Mouse (Mus musculus) colon, adult 2 months (tissue): ENCODE measurements around the gene Gm15448. TPM values are rescaled to one million over a fixed set of nuclear protein-coding genes. Genes with fewer than 3 reads are reported as not detected.

Experiments used
- polyA plus RNA-seq: library from polyadenylated mRNA; depleted of rRNA; stranded (reverse); fragments of >200 nt; gene quantifications from 2 replicates; pipeline ENCODE4 v1.2.3, GENCODE M21; 2012; rRNA removed

The Gm15448 gene
- 0.05 and 0.28 TPM in 2 replicates for polyA plus RNA-seq

GRCm38 (mm10) chr7:3825599-3825998 is at the start of gene Gm15448:
Gene Gm15448 (minus strand): TSS chr7:3825687.

GRCm38 (mm10) chr7:3844951-3845350 is 19.5 kb upstream of the Gm15448 start, which contains the start of gene Pira2:
Gene Pira2 (minus strand): TSS chr7:3845051.

Other genes starting within 250 kb of the Gm15448 start
- 0.12 TPM in 1 of 2 replicates, not detected in the other for gene Oscar, start 209.5 kb downstream of the Gm15448 start, polyA plus RNA-seq
- 264 and 306 TPM in 2 replicates for gene Ndufa3, start 208.3 kb downstream of the Gm15448 start, polyA plus RNA-seq
- 4.4 and 7.8 TPM in 2 replicates for gene Tfpt, start 195.8 kb downstream of the Gm15448 start, polyA plus RNA-seq
- gene Prpf31, start 195.7 kb downstream of the Gm15448 start, polyA plus RNA-seq: 20.8 and 21.0 TPM in 2 replicates
- 67.6 and 81.1 TPM in 2 replicates for gene Cnot3, start 180.4 kb downstream of the Gm15448 start, polyA plus RNA-seq
- 4.5 and 5.2 TPM in 2 replicates for gene Leng1, start 159.8 kb downstream of the Gm15448 start, polyA plus RNA-seq
- 360 and 471 TPM in 2 replicates for gene Tmc4, start 148.1 kb downstream of the Gm15448 start, polyA plus RNA-seq
- 114 and 116 TPM in 2 replicates for gene Tsen34, start 132.8 kb downstream of the Gm15448 start, polyA plus RNA-seq
- 65.3 and 67.6 TPM in 2 replicates for gene Mboat7, start 132.2 kb downstream of the Gm15448 start, polyA plus RNA-seq
- 1,246 and 1,381 TPM in 2 replicates for gene Rps9, start 121.7 kb downstream of the Gm15448 start, polyA plus RNA-seq
- 5.3 and 5.5 TPM in 2 replicates for gene Pirb, start 105.3 kb downstream of the Gm15448 start, polyA plus RNA-seq
- gene Pira2, start 19.4 kb upstream of the Gm15448 start, polyA plus RNA-seq: 0.14 and 0.41 TPM in 2 replicates
- 0.19 and 2.4 TPM in 2 replicates for gene Gm14548, start 72.4 kb upstream of the Gm15448 start, polyA plus RNA-seq
- gene Lilra6, start 89.8 kb upstream of the Gm15448 start, polyA plus RNA-seq: 0.24 and 1.3 TPM in 2 replicates
- gene Lair1, start 237.5 kb upstream of the Gm15448 start, polyA plus RNA-seq: 3.0 and 3.7 TPM in 2 replicates